Mouse (Mus musculus): ENCODE data around the gene B4galnt3.

The B4galnt3 gene

GRCm38 (mm10) chr6:120186594-120186993 is 107.8 kb downstream of the B4galnt3 start:
- DNase-seq (ENCODE audit: low spot score), result no peak

GRCm38 (mm10) chr6:120185756-120186155 is 108.6 kb downstream of the B4galnt3 start:
- no peak for DNase-seq (ENCODE audit: low spot score)

DNA sequence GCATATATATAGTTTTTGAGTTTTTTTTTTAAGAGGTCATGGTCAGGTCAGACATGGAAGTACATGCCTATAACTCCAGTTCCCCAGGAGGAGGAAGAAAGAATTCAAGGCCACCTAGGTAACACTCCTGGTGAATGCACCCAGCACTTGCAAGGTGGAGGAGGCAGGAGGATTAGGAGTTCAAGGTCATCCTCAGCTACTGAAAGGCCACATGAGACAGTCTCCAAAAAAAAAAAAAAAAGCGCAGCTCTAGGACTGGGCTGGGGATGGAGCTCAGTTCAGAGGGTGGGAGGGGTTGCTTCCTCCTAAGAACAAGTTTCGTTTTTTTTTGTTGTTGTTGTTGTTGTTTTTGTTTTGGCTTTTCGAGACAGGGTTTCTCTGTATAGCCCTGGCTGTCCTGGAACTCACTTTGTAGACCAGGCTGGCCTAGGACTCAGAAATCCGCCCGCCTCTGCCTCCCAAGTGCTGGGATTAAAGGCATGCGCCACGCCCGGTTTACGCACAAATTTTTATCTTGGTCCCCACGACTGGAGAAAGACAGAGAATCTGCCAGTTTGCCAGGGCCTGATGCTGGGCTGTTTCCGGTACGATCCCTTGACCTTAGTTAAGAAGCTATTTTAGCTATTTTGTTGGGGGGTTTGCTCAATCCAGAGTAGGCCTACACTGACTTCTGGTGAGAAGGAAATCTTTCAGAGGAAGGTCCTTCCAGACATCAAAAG is 109.2 kb downstream of the B4galnt3 start:
- DNase-seq (ENCODE audit: low spot score), result no peak

DNA sequence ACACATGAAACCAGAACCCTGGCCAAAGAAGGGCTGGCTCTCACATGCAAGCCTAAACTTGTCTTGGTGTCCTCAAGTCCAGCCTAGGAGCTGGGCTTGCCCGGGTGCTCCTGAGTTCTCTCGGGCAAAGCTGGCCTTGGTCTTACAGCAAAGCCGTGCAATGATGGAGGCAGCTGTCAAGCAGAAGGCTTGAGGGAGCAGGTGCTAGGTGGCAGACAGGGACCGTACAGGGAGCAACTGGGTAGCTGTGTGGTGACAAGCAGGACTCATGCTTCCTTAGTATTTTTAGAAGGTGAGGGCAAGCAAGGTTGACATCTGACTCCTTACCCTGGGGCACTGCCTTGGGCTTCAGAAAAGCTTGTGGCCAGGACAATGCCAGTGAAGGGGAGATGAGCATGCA is 110.6 kb downstream of the B4galnt3 start:
- no peak for DNase-seq (ENCODE audit: low spot score)

GRCm38 (mm10) chr6:120182160-120182559 is 112.2 kb downstream of the B4galnt3 start:
- no peak for DNase-seq (ENCODE audit: low spot score)

- DNase-seq (ENCODE audit: low spot score), result no peak
Measured at GRCm38 (mm10) chr6:120180492-120180891, 113.9 kb downstream of the B4galnt3 start.

DNA sequence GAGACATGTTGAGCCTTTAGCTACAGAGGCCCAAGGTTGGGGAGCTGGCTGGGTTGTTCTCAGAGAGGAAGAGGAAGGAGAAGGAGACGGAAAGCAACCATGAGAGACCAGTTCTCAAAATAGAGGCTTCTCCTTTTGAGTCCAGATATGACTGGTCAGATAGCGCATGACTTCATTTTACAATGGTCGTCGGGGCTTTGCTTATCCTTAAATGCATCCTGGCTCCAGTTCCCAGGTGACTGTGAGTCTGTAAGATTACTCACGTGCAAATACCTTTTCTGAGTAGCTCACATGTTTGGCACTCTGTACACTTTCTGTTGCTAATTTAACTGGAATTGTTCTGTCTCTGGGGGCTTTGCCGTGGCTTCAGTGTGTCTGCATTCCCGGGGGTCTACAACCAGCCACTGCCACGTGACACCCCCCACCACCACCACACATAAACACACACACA is 114.6 kb downstream of the B4galnt3 start:
- no peak for DNase-seq (ENCODE audit: low spot score)

- no peak for DNase-seq (ENCODE audit: low spot score)
Measured at GRCm38 (mm10) chr6:120179044-120179755, 115.2 kb downstream of the B4galnt3 start.

DNA sequence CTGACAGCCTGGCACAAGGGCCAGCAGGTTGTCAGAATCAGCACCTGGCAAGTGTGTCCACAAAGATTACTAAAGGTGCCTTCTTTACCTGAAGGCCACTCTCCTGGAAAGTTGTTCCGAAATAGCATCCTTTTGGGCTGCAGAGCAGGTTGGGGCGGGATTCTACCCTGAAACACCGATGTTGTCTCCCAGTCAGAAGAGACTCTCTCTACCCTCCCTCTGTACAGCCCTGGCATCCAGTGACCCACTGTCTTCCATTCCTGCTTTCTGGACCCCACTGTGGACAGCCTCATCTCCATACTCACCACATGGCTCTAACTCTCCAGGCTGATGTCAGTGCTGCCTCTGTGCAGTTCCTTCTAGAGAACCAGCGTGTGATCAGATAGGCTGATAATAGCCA is 118.7 kb downstream of the B4galnt3 start:
- no peak for DNase-seq (ENCODE audit: low spot score)

- DNase-seq (ENCODE audit: low spot score), result no peak
Measured at GRCm38 (mm10) chr6:120174602-120175115, 119.7 kb downstream of the B4galnt3 start.

DNA sequence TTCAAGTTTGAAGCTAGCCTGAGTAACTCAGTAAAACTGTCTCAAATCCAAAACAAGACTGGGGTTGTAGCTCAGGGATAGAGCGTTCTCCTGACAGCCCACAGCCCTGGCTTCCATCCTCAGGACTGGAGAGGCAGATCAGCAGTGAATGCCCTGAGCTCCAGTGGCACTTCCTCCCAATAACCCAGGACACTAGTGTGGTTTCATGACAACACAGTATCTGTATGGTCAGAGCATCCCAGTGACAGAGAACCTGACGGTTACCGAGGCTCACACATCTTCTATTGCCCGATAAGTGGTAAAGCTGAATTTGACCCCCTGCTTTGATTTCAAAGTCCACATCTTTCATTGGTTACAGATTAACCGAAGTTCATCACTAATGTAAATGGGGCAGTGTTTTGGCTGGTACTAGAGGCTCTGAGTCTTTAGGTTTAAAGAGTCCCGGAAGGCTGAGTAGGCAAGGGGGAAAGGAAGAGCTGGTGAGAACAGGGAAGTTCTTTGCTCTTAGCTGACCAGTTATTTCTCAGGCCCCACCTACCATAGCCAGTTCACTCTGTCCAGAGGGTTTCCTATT is 120.2 kb downstream of the B4galnt3 start:
- no peak for DNase-seq (ENCODE audit: low spot score)

DNA sequence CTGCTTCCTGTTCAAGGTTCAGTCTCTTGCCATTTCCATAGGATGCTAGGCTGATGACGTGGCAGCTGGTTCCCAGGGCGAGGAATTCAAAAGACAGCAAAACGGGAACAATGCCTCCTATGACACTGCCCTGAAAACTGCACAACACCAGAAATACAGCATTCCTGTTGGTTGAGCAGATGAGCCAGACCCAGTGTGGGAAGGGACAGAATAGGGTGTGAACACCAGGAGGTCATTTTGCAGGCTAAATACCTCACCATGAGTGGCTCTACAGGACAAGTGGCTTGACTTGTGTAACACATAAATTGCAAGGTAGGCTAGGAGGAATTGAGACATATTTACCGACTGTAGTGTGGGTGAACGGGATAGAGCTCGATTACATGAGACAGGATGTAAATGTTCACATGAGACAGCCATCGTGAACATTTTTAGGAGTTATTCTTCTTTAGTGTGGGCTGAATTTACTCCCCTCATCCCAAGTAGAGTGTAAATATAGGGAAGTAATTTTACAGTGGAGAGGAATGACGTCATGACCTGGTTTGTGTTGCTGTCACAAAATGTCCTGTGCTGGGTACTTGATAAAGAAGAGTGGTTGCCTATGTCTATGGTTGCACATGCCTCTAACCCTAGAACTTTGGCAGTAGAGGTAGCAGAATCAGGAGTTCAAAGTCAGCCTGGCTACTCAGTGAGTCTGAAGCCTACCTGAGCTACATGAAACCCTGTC is 121.9 kb downstream of the B4galnt3 start:
- no peak for DNase-seq (ENCODE audit: low spot score)

GRCm38 (mm10) chr6:120167574-120167973 is 126.8 kb downstream of the B4galnt3 start:
- no peak for DNase-seq (ENCODE audit: low spot score)

DNA sequence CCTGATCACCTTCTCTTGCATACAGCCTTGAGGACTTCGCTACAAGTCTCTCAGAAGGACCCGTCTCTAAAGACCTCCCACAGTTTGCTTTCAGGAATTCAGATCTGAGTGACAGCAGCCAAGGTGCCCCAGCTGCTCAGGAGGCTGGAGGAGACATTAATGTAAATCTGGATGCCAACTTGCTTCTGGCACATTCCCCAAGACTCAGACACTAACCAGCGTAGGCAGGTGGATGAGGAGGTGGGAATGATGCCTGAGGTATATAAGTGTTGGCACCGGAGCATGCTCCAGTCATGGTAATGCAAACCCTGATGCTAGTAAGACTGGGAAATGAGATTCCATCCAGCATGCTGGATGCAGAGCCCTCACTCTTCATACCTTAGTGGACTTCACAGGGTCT is 129.6 kb downstream of the B4galnt3 start:
- DNase-seq (ENCODE audit: low spot score), result no peak

GRCm38 (mm10) chr6:120162928-120163327 is 131.4 kb downstream of the B4galnt3 start:
- no peak for DNase-seq (ENCODE audit: low spot score)

GRCm38 (mm10) chr6:120159133-120159901 is 135.0 kb downstream of the B4galnt3 start:
- DNase-seq (ENCODE audit: low spot score), result peak; percentile 25

DNA sequence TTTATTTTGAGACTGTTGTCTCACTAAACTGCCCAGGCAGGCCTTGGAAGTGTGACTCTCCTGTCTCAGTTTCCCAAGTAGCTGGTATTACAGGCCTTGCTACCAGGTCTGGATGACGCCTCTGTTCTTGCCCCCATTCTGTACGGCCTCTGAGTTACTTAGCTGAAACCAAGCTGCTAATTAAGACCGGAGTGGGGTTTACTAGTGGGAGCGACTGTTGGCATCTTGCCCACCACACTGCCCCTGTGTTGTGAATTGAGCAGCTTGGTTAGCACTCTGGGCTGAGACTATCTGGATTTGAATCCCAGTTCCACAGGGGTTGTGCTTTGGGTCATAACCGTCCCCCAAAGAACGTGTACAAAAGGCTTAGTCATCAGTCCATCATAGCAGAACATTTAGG is 136.9 kb downstream of the B4galnt3 start:
- DNase-seq (ENCODE audit: low spot score), result no peak

DNA sequence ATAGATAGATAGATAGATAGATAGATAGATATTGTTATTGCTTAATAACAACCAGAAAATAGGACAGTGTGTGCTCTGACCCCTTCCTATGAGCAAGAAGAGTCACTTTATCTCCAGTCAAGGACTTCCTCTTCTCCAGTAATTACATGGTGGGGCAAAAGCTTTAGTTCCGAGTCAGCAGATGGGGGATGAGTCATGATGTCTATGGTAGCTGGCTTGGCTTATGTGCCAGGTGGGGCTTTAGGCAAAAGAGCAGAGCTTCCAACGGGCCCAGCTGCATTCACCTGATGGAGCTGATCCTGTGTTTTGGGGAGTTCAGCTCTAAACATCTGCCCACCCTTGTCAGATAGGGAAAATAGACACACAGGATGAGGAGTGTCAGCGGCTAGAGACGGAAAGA is 138.8 kb downstream of the B4galnt3 start:
- DNase-seq (ENCODE audit: low spot score), result no peak

GRCm38 (mm10) chr6:120154526-120155309 is 139.6 kb downstream of the B4galnt3 start:
- no peak for DNase-seq (ENCODE audit: low spot score)

All from MN1 (cell line).